Mouse (Mus musculus) lung, embryonic 14.5 days (tissue): ENCODE data around the gene Astn2. TPM values are rescaled to one million over a fixed set of nuclear protein-coding genes. Genes with fewer than 3 reads are reported as not detected.
A peak's percentile ranks its signal among the peaks of the same experiment; 100 is the strongest.

Experiments used
- ATAC-seq: fragments of 200-750 bp; cut with Nextera tagmentation; 2 replicates; pipeline ENCODE4 v1.8.0; 2017; ENCODE audit warnings: mild to moderate bottlenecking, moderate TSS enrichment, moderate library complexity; ENCODE audit not compliant: insufficient read depth
- DNase-seq: peaks from one replicate; pipeline ENCODE4 v3.0.0-alpha.2; 2015
- H3K27ac ChIP-seq: fragments of 300-500 bp; sonication (generic); 2 replicates; pipeline ENCODE4 v1.5.1; 2014; ENCODE audit warnings: low read depth, mild to moderate bottlenecking, moderate library complexity
- H3K27me3 ChIP-seq: fragments of 300-500 bp; sonication (generic); 2 replicates; pipeline ENCODE4 v1.6.1; 2014; ENCODE audit warnings: low read length, control low read depth; ENCODE audit not compliant: insufficient read depth
- H3K36me3 ChIP-seq: fragments of 300-500 bp; sonication (generic); 2 replicates; pipeline ENCODE4 v1.6.1; 2014; ENCODE audit warnings: control low read depth; ENCODE audit not compliant: insufficient read depth
- H3K4me1 ChIP-seq: fragments of 300-500 bp; sonication (generic); 2 replicates; pipeline ENCODE4 v1.6.1; 2014; ENCODE audit warnings: antibody characterized with exemption, control low read depth; ENCODE audit not compliant: insufficient read depth
- H3K4me2 ChIP-seq: fragments of 300-500 bp; sonication (generic); 2 replicates; pipeline ENCODE4 v1.6.1; 2014; ENCODE audit warnings: mild to moderate bottlenecking
- H3K4me3 ChIP-seq: fragments of 300-500 bp; sonication (generic); 2 replicates; pipeline ENCODE4 v1.5.1; 2014; ENCODE audit warnings: low read depth, low read length
- H3K9ac ChIP-seq: fragments of 300-500 bp; sonication (generic); 2 replicates; pipeline ENCODE4 v1.6.1; 2014
- H3K9me3 ChIP-seq: fragments of 300-500 bp; sonication (generic); 2 replicates; pipeline ENCODE4 v1.6.1; 2016; ENCODE audit warnings: low read depth, low read length, control low read depth
- CTCF ChIP-seq: IDR thresholded peaks from 2 replicates; pipeline ENCODE4 v1.5.1; 2016; ENCODE audit warnings: antibody characterized with exemption, low read depth
- WGBS: fragments of 180-500 bp; shearing (Covaris S2); extraction: QIAGEN DNeasy Blood & Tissue Kit; methylation state at CpG from one replicate; pipeline ENCODE4 v1.1.7; 2014; 5-methylcytosine and 5-hydroxymethylcytosine counted together
- polyA plus RNA-seq: library from polyadenylated mRNA; unstranded; fragments of >200 nt; fragmentation: Nextera tagmentation; extraction: Ambion mirVana; gene quantifications from 2 replicates; pipeline ENCODE4 v1.2.1, GENCODE M21; 2014

Gene Astn2
- polyA plus RNA-seq, 1 experiment from 2014 or later, result 1.1 TPM

DNA sequence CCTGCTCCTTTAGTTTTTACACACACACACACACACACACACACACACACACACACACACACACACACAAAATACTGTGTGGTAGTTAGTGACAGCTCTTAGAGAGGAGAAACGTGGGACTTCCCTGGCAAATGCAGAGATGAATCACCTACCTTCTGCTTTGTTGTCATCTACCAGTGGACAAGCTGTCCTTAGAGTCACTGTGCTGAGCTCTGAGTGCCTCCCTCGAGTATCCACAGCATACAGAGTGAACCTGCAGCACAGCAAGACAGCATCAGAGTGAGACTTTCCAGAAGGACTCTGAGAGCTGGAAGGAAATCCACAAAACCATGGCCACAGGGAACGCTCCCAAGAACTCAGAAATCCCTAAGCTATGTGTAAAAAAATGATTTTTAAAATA is 1007.6 kb downstream of the Astn2 start:
- no peak for ATAC-seq

DNA sequence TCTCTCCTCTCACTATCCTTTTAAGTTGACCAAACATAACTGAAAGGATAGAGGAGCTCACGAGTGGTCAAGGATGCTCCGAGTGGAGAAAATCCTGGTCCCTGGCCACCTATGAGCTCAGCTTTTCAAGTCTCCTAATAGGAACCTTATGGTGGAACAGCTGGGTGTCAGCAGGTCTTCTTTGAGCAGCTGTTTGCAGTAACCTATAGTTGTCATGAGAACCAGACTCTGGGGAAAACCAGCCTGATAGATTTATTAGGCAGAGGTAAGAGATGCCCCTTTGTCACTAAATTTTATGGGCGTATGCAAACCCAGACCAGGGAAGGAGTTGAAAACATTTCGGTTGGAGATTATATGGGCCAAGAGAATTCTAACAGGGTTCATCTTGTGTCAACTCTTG is 1013.4 kb downstream of the Astn2 start:
- no peak for TF ChIP-seq CTCF
- Histone ChIP-seq H3K9me3 (no peaks in the 10 kb centered on the region), H3K27me3 (no peaks in the 10 kb centered on the region), H3K4me3 (no peak overlapping the region), H3K36me3 (no peaks in the 10 kb centered on the region), H3K4me1 (no peaks in the 10 kb centered on the region), H3K4me2 (no peak overlapping the region), H3K27ac (no peak overlapping the region), H3K9ac (no peak overlapping the region)
- no peak for DNase-seq
- 62% methylated on average over 4 of the region's 4 CpGs for WGBS
- ATAC-seq, result no peak

More for the DNA sequence above, 1007.6 kb downstream of the Astn2 start:
- Histone ChIP-seq H3K9me3 (no peaks in the 10 kb centered on the region), H3K27ac (no peak overlapping the region), H3K4me1 (no peaks in the 10 kb centered on the region), H3K36me3 (no peaks in the 10 kb centered on the region), H3K4me2 (no peak overlapping the region), H3K4me3 (no peak overlapping the region), H3K27me3 (no peaks in the 10 kb centered on the region), H3K9ac (no peak overlapping the region)
- WGBS, result 53% methylated on average over 3 of the region's 3 CpGs
- DNase-seq, result no peak
- TF ChIP-seq CTCF, result no peak

DNA sequence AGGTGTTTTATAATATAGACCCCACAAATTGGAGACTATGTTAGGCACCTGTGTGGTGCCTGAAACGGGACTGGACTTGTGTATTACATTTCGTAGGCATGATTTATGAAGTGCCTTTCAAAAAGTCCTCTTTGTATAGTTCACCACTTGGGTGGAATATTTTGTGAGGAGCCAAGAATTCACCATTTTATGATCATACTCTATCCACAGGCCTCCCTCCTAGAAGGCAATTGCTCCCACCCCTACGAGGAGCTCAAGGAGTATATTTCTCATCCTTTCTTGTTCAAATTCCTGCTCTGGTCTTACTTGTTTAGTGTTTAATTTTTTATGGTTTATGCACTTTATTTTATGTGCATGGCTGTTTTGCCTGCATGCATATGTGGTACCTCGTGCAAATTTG is 1021.3 kb downstream of the Astn2 start:
- no peak for ATAC-seq
- H3K9ac ChIP-seq, result no peak overlapping the region
- WGBS, result 75% methylated on average over 4 of the region's 4 CpGs

DNA sequence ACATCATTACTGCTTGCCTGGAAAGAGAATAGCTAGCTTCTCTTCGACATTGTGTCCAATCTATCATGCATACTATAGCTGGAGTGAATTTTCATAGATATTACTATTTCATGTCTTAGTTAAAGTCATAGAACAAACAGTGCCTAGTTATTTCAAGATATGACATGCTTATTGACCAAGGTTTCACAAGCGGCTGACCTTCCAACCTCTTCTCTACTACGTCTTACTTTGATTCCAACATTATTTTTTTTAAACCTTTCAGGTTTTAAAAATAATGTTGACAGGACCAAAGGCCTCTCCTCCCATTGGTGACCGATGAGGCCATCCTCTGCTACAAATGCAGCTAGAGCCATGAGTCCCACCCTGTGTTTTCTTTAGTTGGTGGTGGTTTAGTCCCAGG is 1025.0 kb downstream of the Astn2 start:
- no peaks in the 10 kb centered on the region for H3K36me3 ChIP-seq
- no peak for TF ChIP-seq CTCF
- H3K4me2 ChIP-seq, result no peak overlapping the region
- WGBS, result 87% methylated on average over 4 of the region's 4 CpGs
- H3K27ac ChIP-seq, result no peak overlapping the region
- H3K4me1 ChIP-seq, result no peaks in the 10 kb centered on the region
- H3K4me3 ChIP-seq, result no peak overlapping the region
- no peaks in the 10 kb centered on the region for H3K9me3 ChIP-seq
- DNase-seq (no peak), ATAC-seq (no peak)
- H3K27me3 ChIP-seq, result no peaks in the 10 kb centered on the region
- no peak overlapping the region for H3K9ac ChIP-seq

More for the DNA sequence above, 1021.3 kb downstream of the Astn2 start:
- H3K36me3 ChIP-seq, result no peaks in the 10 kb centered on the region
- H3K27me3 ChIP-seq, result no peaks in the 10 kb centered on the region
- H3K4me1 ChIP-seq, result no peaks in the 10 kb centered on the region
- no peak overlapping the region for H3K27ac ChIP-seq
- H3K9me3 ChIP-seq, result no peaks in the 10 kb centered on the region
- no peak overlapping the region for H3K4me2 ChIP-seq
- TF ChIP-seq CTCF, result no peak
- DNase-seq, result no peak
- no peak overlapping the region for H3K4me3 ChIP-seq

DNA sequence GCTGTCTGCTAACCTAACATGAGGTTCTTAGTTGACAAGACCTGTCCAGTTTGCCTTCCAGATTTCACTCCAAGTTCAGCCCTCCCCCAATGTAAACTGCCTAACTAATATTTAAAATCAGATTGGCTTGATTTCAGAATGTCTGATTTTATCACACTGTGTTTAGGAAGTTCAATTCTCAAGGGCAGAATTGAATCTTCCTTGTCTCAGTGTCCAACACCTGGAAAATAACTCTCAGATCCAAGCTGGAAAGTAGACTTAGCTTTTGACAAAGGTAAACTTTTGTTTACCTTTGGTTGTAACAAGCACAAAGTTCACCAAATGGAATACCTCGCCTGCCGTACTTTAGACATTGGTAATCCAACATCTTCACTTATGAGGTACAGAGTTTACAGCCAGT is 1027.8 kb downstream of the Astn2 start:
- Histone ChIP-seq H3K36me3 (no peaks in the 10 kb centered on the region), H3K27me3 (no peaks in the 10 kb centered on the region), H3K4me3 (no peak overlapping the region), H3K27ac (no peak overlapping the region), H3K4me2 (no peak overlapping the region), H3K4me1 (no peaks in the 10 kb centered on the region), H3K9me3 (no peaks in the 10 kb centered on the region), H3K9ac (no peak overlapping the region)
- TF ChIP-seq CTCF, result no peak
- 84% methylated on average over 2 of the region's 2 CpGs for WGBS
- no peak for ATAC-seq
- no peak for DNase-seq

GRCm38 (mm10) chr4:65373841-65374240 is 1030.6 kb downstream of the Astn2 start:
- 45% methylated on average over 1 of the region's 1 CpGs for WGBS
- Histone ChIP-seq H3K4me3 (no peak overlapping the region), H3K36me3 (no peaks in the 10 kb centered on the region), H3K4me2 (no peak overlapping the region), H3K27ac (no peak overlapping the region), H3K27me3 (no peaks in the 10 kb centered on the region), H3K9me3 (no peaks in the 10 kb centered on the region), H3K4me1 (no peaks in the 10 kb centered on the region), H3K9ac (no peak overlapping the region)
- TF ChIP-seq CTCF, result no peak
- no peak for ATAC-seq
- DNase-seq, result no peak

- Histone ChIP-seq H3K4me2 (no peak overlapping the region), H3K9ac (no peak overlapping the region), H3K9me3 (no peaks in the 10 kb centered on the region), H3K36me3 (no peaks in the 10 kb centered on the region), H3K4me3 (no peak overlapping the region), H3K4me1 (no peaks in the 10 kb centered on the region), H3K27me3 (no peaks in the 10 kb centered on the region), H3K27ac (no peak overlapping the region)
- DNase-seq (peak; percentile 24), ATAC-seq (no peak)
- 63% methylated on average over 3 of the region's 3 CpGs for WGBS
- TF ChIP-seq CTCF, result no peak
Observed at GRCm38 (mm10) chr4:65372731-65373130, 1031.7 kb downstream of the Astn2 start.

DNA sequence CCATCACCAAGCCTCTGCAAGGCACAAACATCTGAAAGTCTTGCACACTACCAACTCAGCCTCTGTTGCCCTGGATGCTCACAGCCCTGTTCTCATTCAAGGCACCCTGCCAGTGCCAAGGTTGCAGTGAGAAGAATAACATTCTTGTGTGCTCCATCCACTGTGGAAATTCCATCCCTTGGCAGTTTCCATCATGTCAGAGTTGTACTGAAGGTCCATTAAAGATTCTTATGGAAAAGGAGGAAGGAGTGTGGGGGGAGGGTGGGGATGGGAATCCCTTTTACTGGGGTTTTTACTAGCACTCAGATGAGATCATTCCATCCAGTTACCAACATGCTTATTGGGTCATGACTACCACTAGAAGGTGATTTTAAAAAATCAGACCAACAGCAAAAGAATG is 1037.3 kb downstream of the Astn2 start:
- DNase-seq, result no peak

More for the DNA sequence above, 1037.3 kb downstream of the Astn2 start:
- H3K4me1 ChIP-seq, result no peaks in the 10 kb centered on the region
- no peak for TF ChIP-seq CTCF
- no peak for ATAC-seq
- H3K36me3 ChIP-seq, result no peaks in the 10 kb centered on the region
- H3K4me2 ChIP-seq, result no peak overlapping the region
- no peak overlapping the region for H3K4me3 ChIP-seq
- no peak overlapping the region for H3K9ac ChIP-seq
- H3K27ac ChIP-seq, result no peak overlapping the region
- no peaks in the 10 kb centered on the region for H3K9me3 ChIP-seq
- no peaks in the 10 kb centered on the region for H3K27me3 ChIP-seq
